Mouse (Mus musculus) myocyte (in vitro differentiated cells): Measurements from ENCODE around the gene Dysf.
A peak's percentile ranks its signal among the peaks of the same experiment; 100 is the strongest.

Source experiments
- CEBPB ChIP-seq: IDR thresholded peaks from 2 replicates; pipeline ENCODE4 v1.6.1; 2011; ENCODE audit warnings: mild to moderate bottlenecking, moderate library complexity; ENCODE audit not compliant: poor library complexity, insufficient read depth, severe bottlenecking
- E2F4 ChIP-seq: IDR thresholded peaks from one replicate; pipeline ENCODE4 v1.6.1; 2011; ENCODE audit warnings: mild to moderate bottlenecking, control low read depth, moderate library complexity; ENCODE audit not compliant: insufficient read depth
- MAX ChIP-seq: IDR thresholded peaks from one replicate; pipeline ENCODE4 v1.6.1; 2011; ENCODE audit warnings: low read depth, mild to moderate bottlenecking, control low read depth
- MYOD1 ChIP-seq, 3 experiments: IDR thresholded peaks; one replicate each; pipeline ENCODE4 v1.6.1; 2011; ENCODE audit warnings: control low read depth in 2 of 3, low read depth in 2 of 3, mild to moderate bottlenecking in 2 of 3, moderate library complexity in 1 of 3; ENCODE audit not compliant: insufficient read length in 2 of 3, control insufficient read depth in 1 of 3
- MYOG ChIP-seq, 3 experiments: IDR thresholded peaks; one replicate each; pipeline ENCODE4 v1.6.1; 2011; ENCODE audit warnings: control low read depth in 2 of 3, low read depth in 2 of 3, mild to moderate bottlenecking in 2 of 3; ENCODE audit not compliant: insufficient read length in 2 of 3, control insufficient read depth in 1 of 3, insufficient read depth in 1 of 3
- POLR2A ChIP-seq: IDR thresholded peaks from one replicate; pipeline ENCODE4 v1.6.1; 2011; ENCODE audit warnings: low read depth, mild to moderate bottlenecking, control low read depth, moderate library complexity; ENCODE audit not compliant: insufficient read length
- POLR2AphosphoS2 ChIP-seq: IDR thresholded peaks from one replicate; pipeline ENCODE4 v1.6.1; 2011; ENCODE audit warnings: low read depth, control low read depth; ENCODE audit not compliant: insufficient read length
- SRF ChIP-seq: IDR thresholded peaks from one replicate; pipeline ENCODE4 v1.6.1; 2011; ENCODE audit warnings: low read depth; ENCODE audit not compliant: control insufficient read depth, insufficient read length
- TCF12 ChIP-seq: IDR thresholded peaks from one replicate; pipeline ENCODE4 v1.6.1; 2011; ENCODE audit warnings: mild to moderate bottlenecking, control low read depth; ENCODE audit not compliant: poor library complexity, insufficient read depth, severe bottlenecking
- TCF3 ChIP-seq: IDR thresholded peaks from one replicate; pipeline ENCODE4 v1.6.1; 2011; ENCODE audit warnings: low read depth, control low read depth; ENCODE audit not compliant: insufficient read length
- USF1 ChIP-seq: IDR thresholded peaks from one replicate; pipeline ENCODE4 v1.6.1; 2011; ENCODE audit warnings: low read depth, mild to moderate bottlenecking, control low read depth, moderate library complexity

GRCm38 (mm10) chr6:84201721-84202490, 193.5 kb downstream of the Dysf start:
- TF ChIP-seq SRF: no peak
- TF ChIP-seq POLR2A: no peak
- no peak for TF ChIP-seq MAX
- TF ChIP-seq POLR2AphosphoS2: no peak
- no peak for TF ChIP-seq TCF12
- TF ChIP-seq TCF3: no peak
- peak in 1 of 3 experiments; percentile 50 for TF ChIP-seq MYOG (IDR thresholded peaks at IDR 0.05; ENCODE audit: control insufficient read depth in 1 of 3, insufficient read depth in 1 of 3, insufficient read length in 2 of 3, low read depth in 2 of 3)
- TF ChIP-seq MYOD1 (IDR thresholded peaks at IDR 0.05; ENCODE audit: control insufficient read depth in 1 of 3, insufficient read length in 2 of 3, low read depth in 2 of 3): peak in 2 of 3 experiments; percentile 69 to 81
- no peak for TF ChIP-seq USF1
- no peak for TF ChIP-seq E2F4
- no peak for TF ChIP-seq CEBPB
